Mouse (Mus musculus): Measurements from ENCODE around the gene Il17rd.

DNA sequence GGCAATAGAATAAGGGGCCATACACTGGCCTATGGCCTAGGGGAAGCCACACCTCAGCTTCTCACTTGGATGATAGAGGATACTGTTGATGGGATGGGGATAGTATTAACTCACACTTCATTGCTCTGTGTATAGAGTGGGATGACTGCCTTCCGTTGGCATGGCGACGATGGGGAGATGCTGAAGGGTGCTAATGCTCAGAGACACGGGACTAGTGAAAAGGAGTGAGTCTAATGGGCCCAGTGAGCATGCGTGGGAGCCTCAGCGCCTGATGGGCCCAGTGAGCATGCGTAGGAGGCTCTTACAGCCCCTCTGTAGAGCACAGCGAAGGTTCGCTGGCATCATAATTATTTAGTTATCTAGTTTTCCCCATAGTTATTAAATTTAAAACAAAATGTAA, 100.2 kb downstream of the Il17rd start:
- TF ChIP-seq POLR2A (IDR thresholded peaks at IDR 0.05; ENCODE audit: control insufficient read depth in 1 of 2, insufficient read depth in 1 of 2, low read depth in 1 of 2, low read length in 2 of 2, poor library complexity in 1 of 2) (no peak), TCF12 (IDR thresholded peaks at IDR 0.05; ENCODE audit: low read depth, low read length) (no peak), KAT2A (conservative IDR thresholded peaks at IDR 0.05; ENCODE audit: low read depth, low read length) (no peak), CTCF (IDR thresholded peaks at IDR 0.05 in 2 of 3, conservative IDR thresholded peaks at IDR 0.05 in 1 of 3; ENCODE audit: control insufficient read depth in 1 of 3, insufficient read depth in 1 of 3, low read depth in 2 of 3, low read length in 3 of 3, poor library complexity in 1 of 3, severe bottlenecking in 1 of 3) (no peak), ELF1 (IDR thresholded peaks at IDR 0.05; ENCODE audit: low read depth, low read length) (no peak)
